Mouse (Mus musculus): Measurements from ENCODE around the gene Spaca6.

The Spaca6 gene

GRCm38 (mm10) chr17:17826751-17827657 is at the start of gene Spaca6:
TSS of gene Spaca6 (plus strand) at chr17:17827158.
- DNase-seq = peak; percentile 98

- peak; percentile 13 to 24 for DNase-seq
Measured at GRCm38 (mm10) chr17:17790866-17791630, 35.9 kb upstream of the Spaca6 start.

GRCm38 (mm10) chr17:17792578-17792977 is 34.4 kb upstream of the Spaca6 start:
- DNase-seq = peak; percentile 80 to 81

- no peak for DNase-seq
Measured at GRCm38 (mm10) chr17:17795527-17795926, 31.4 kb upstream of the Spaca6 start.

- no peak for DNase-seq
Measured at GRCm38 (mm10) chr17:17823612-17824336, 3.2 kb upstream of the Spaca6 start.

GRCm38 (mm10) chr17:17825921-17826591 is 902 bp upstream of the Spaca6 start:
- DNase-seq = peak; percentile 70 to 71

GRCm38 (mm10) chr17:17827658-17828190 is 766 bp downstream of the Spaca6 start:
- peak; percentile 93 to 94 for DNase-seq

GRCm38 (mm10) chr17:17828191-17828981 is 1.4 kb downstream of the Spaca6 start:
- peak; percentile 79 to 86 for DNase-seq

- DNase-seq = peak; percentile 44 to 50
Measured at GRCm38 (mm10) chr17:17829052-17829785, 2.3 kb downstream of the Spaca6 start.

GRCm38 (mm10) chr17:17829816-17830535 is 3.0 kb downstream of the Spaca6 start:
- DNase-seq = peak; percentile 38 to 52

- DNase-seq = peak; percentile 23 to 27
Measured at GRCm38 (mm10) chr17:17830731-17831130, 3.8 kb downstream of the Spaca6 start.

GRCm38 (mm10) chr17:17834896-17835295 is 7.9 kb downstream of the Spaca6 start:
- DNase-seq = peak in 1 of 2 experiments; percentile 30

GRCm38 (mm10) chr17:17836101-17836500 is 9.1 kb downstream of the Spaca6 start:
- DNase-seq = no peak

- DNase-seq = peak; percentile 48 to 57
Measured at GRCm38 (mm10) chr17:17837426-17837825, 10.5 kb downstream of the Spaca6 start.

GRCm38 (mm10) chr17:17837919-17838701 is 11.2 kb downstream of the Spaca6 start:
- DNase-seq = peak; percentile 97 to 98

- no peak for DNase-seq
Measured at GRCm38 (mm10) chr17:17839276-17839675, 12.3 kb downstream of the Spaca6 start.

- no peak for DNase-seq
Measured at GRCm38 (mm10) chr17:17840796-17841195, 13.8 kb downstream of the Spaca6 start.

- DNase-seq = peak in 1 of 2 experiments; percentile 14
Measured at GRCm38 (mm10) chr17:17843534-17844261, 16.7 kb downstream of the Spaca6 start.
